Mouse (Mus musculus) gastrocnemius, adult 18-20 months (tissue): ENCODE measurements around the gene Zfhx3. TPM values are rescaled to one million over a fixed set of nuclear protein-coding genes. Genes with fewer than 3 reads are reported as not detected.
A peak's percentile ranks its signal among the peaks of the same experiment; 100 is the strongest.

ENCODE experiments used
- DNase-seq: peaks from one replicate; pipeline ENCODE4 v3.0.0; 2021; ENCODE audit warnings: low spot score
- total RNA-seq, 2 experiments: library from RNA; stranded (reverse); gene quantifications; 2 replicates each; pipeline ENCODE4 v1.2.3; 2021

Zfhx3 gene
- total RNA-seq, 2 experiments from 2014 or later = 16.8 to 19.0 TPM

GRCm38 (mm10) chr8:108239531-108239930, 297.1 kb downstream of the Zfhx3 start:
- DNase-seq = no peak

DNA sequence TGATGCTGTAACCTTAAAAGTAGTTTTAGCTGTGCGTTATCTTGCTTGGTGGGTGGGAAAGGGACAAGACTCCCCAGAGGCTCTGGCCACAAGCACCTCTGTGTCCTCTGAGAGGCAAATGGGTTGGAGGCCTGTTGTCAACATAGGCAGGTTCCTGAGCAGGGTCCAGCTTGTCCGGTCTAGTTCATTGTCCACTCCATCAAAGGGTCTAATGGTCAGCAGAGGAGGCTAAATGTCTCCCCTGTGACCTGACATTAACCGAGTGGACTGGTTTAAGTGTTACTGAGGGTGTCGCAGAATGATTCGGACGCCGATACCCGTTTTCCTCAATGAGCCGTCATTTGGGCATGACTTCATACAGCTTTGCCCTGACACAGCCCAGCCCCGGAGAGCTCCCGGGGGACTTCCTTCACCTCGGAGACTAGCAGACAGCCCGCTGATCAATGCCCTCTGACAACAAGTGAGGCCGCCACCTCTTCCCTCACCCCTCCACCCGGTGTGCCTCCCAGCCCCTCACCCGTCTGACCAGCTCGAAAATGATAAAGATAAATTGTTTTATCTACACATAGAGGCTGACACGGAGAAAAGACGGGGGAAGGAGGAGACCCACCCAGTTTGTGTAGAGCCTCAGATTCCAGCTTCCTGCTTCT, 298.7 kb downstream of the Zfhx3 start:
- no peak for DNase-seq

GRCm38 (mm10) chr8:108243270-108243669, 300.8 kb downstream of the Zfhx3 start:
- no peak for DNase-seq

DNA sequence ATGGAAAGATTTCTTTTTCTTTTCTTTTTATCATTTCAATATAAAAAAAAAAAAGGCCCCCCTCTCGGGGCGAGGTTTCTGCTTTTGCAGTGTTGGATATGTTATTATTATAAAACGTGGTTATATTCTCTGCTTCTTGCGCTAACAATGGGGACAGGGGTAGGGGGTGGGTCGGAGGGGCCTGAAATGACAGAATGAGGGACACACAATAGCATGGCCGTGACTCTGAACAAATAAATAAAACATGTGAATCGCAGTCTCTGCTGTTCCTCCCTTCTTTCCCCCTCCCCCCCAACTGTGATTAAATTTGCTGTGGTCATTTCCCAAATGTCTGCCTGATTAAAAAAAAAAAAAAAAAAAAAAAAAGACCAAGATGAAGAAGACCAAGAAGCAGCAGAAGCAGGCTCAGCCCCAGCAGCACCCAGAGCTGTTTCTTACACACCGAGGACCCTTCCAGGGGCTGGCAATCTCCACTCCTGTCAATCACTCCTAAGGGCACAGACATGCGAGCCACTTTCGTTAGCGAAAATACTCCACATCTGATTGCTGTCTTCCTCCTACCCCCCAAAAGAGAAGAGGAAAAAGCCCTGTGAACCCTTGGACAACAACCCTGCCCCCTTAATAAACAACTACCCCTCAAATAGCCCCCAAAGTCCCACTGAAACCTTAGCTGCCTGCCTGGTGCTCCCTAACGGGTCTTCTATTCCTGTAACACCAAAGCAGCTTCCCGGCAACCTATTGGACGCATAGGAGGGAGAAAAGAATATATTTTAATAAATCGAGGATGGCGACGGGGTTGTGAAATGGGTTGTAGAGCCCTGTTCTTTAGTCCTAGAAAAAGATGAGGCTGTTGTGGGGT, 302.4 kb downstream of the Zfhx3 start:
- no peak for DNase-seq

- DNase-seq = no peak
Measured at GRCm38 (mm10) chr8:108245575-108245974, 303.1 kb downstream of the Zfhx3 start.

- no peak for DNase-seq
Measured at GRCm38 (mm10) chr8:108246035-108246933, 303.8 kb downstream of the Zfhx3 start.

DNA sequence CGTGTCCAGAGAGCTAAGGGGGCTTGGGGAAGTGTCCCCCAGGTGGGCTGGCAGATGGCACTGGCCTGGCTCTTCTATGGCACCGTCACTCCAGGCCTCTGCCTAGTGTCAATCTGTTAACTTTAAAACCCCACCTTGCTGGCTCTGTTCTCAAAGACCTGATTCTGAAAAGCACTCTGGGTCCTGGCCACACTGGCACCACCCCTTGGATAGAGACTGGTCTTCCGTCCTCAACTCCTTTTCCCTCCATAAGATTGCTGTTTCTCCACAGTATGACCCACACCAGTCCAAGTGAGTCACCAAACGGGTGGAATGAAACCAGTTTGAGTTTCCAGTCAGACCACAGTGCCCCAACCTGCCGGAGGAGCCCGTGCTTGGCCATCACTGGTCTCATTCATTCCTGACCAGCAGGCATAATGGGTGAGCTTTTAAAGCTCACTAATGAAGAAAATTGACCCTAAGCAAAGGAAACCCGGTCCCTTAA, 304.5 kb downstream of the Zfhx3 start:
- no peak for DNase-seq

DNA sequence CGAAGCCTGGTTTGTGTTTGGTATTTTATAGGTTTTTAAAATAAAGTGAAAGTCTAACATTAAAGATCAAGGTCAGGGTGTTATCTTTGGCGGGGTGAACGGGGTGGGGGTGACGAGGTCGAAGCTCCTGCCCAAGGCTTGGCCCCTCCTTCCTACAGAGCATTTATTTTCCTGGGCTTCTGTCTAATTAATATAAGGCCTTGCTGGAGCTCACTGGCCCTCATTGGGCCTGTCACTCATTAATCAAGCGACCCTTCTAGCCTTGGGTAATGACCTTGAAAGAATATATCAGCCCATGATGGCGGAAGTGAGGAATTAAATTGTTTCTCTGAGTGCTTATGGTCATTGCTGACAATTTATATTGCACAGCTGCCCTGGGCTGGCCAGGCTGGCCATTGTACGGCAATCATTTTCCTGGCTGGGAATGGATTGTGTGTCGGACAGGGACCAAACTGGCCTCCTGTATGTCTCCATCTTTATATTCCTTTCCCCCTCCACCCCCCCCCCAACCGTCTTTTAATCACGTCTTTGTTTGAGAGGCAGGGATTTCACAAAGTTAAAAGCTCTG, 322.2 kb downstream of the Zfhx3 start:
- DNase-seq = no peak

GRCm38 (mm10) chr8:108277960-108278359, 335.5 kb downstream of the Zfhx3 start:
- no peak for DNase-seq

- DNase-seq = no peak
Measured at GRCm38 (mm10) chr8:108281981-108282380, 339.5 kb downstream of the Zfhx3 start.

- no peak for DNase-seq
Measured at GRCm38 (mm10) chr8:108286117-108286516, 343.7 kb downstream of the Zfhx3 start.

DNA sequence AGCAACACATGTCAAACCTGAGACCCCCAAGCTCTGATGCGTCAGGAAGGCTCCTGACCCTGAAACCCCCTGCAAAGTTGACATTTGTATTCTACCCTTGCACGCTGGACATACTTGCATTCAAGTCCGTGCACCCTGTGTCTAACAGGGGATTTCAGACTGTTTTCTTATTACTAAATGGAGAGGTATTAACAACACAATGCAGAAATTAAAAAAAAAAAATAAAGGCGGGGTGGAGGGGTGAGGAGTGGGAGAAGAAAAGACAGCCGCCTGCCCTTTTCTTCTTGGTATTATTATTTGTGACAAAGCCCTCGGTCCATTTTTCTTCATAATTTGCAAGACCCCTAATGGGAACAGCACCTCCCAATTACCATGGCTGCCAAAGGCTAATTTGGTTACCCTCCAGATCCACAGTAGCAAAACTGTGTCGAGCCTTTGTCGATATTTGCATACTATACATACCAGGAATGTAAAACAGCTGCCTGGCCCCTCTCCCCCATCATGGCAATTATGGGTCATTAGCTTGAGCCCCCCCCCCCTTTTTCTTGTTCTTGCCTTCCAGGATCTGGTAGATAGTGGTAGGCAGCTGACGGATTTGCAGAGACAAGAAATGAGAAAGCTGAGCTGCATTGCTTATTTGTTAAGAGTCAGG, 358.6 kb downstream of the Zfhx3 start:
- no peak for DNase-seq

DNA sequence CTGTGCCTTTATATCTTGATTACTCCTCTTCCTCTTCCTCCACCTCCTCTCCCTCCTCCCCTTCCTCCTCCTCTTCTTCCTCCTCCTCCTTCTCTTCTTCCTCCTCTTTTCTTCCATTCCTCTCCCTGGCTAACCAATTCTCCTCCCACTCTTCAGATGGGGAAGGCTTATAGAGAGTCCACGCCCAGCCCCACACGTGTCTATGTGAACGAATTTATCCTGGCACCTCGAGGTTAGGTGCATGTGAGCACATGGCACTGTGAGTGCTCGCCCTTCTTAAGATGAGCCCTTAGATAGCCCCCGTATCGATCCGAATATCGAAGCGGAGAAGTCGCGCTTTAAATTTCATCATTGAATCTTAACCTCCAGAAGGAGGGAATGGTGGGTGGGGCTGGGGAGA, 359.2 kb downstream of the Zfhx3 start:
- DNase-seq = no peak

- no peak for DNase-seq
Measured at GRCm38 (mm10) chr8:108305368-108305767, 362.9 kb downstream of the Zfhx3 start.

- DNase-seq = no peak
Measured at GRCm38 (mm10) chr8:108309525-108310246, 367.2 kb downstream of the Zfhx3 start.

DNA sequence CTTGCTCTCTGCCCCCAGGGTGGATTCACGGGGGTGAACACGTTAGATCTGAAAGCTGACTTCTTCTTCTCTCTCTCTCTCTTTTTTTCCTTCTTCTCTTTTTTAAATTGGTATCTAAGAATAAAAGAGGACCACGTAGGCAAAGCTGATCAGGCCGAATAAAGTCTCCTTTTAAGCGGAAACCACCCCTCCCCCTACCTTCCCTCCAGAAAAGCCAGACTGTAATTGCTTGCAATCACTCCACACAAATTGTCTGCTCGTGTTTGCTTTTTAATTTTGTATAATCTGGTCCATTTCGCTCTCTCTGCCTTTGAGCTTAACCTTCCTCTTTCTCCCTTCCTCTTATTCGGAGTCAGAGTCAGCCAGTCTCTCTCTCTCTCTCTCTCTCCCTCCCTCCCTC, 372.6 kb downstream of the Zfhx3 start:
- DNase-seq = no peak

GRCm38 (mm10) chr8:108317532-108318093, 375.2 kb downstream of the Zfhx3 start:
- DNase-seq = no peak

GRCm38 (mm10) chr8:108327711-108328110, 385.3 kb downstream of the Zfhx3 start:
- DNase-seq = peak; percentile 15

GRCm38 (mm10) chr8:108348352-108348751, 405.9 kb downstream of the Zfhx3 start:
- DNase-seq = no peak

DNA sequence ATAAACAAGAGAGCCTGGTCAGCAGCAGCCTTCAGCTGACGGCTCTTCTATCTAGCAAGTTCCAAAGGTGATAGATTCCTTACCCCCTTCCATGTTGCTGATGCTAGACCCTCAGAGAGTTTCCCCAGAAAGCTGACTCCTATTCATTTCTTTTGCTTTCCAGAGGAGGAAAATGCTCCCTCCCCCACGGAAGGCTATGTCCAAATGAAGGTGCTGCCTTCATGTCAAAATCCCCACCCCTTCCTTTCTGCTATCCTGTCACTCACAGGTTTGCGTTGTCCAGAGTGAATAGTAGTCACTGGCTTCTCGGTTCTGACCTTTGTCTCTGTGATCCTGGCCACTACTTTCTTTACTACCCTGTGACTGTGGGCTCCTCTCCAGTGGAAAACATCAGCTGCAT, 406.3 kb downstream of the Zfhx3 start:
- no peak for DNase-seq
